Mouse (Mus musculus): ENCODE results near the gene Irgq.
"Not testable (repeated sequence)": the region's sequence is repeated elsewhere in the genome, so short reads cannot be mapped to it uniquely, and the experiment has no call there.

Irgq gene

GRCm38 (mm10) chr7:24530062-24530931, at the start of gene Irgq:
Gene Irgq, plus strand, starts transcription at chr7:24530689.
- peak; percentile 98 to 99 for DNase-seq (ENCODE audit: low spot score in 2 of 2)

GRCm38 (mm10) chr7:24480986-24481473, 49.5 kb upstream of the Irgq start:
- DNase-seq (ENCODE audit: low spot score in 2 of 2): no peak

GRCm38 (mm10) chr7:24481474-24482207, 48.8 kb upstream of the Irgq start, which contains the start of gene Cadm4:
Gene Cadm4, plus strand, starts transcription at chr7:24482023.
- peak; percentile 82 to 93 for DNase-seq (ENCODE audit: low spot score in 2 of 2)

GRCm38 (mm10) chr7:24482208-24483020, 48.1 kb upstream of the Irgq start:
- DNase-seq (ENCODE audit: low spot score in 2 of 2): no peak

GRCm38 (mm10) chr7:24483291-24483690, 47.2 kb upstream of the Irgq start:
- not testable (repeated sequence) for DNase-seq (ENCODE audit: low spot score in 2 of 2)

GRCm38 (mm10) chr7:24485481-24485880, 45.0 kb upstream of the Irgq start:
- no peak for DNase-seq (ENCODE audit: low spot score in 2 of 2)

GRCm38 (mm10) chr7:24486654-24487130, 43.8 kb upstream of the Irgq start:
- no peak for DNase-seq (ENCODE audit: low spot score in 2 of 2)

GRCm38 (mm10) chr7:24487403-24487802, 43.1 kb upstream of the Irgq start:
- no peak for DNase-seq (ENCODE audit: low spot score in 2 of 2)

GRCm38 (mm10) chr7:24488303-24488702, 42.2 kb upstream of the Irgq start:
- no peak for DNase-seq (ENCODE audit: low spot score in 2 of 2)

- no peak for DNase-seq (ENCODE audit: low spot score in 2 of 2)
Observed at GRCm38 (mm10) chr7:24499856-24500577, 30.5 kb upstream of the Irgq start.

GRCm38 (mm10) chr7:24500929-24501328, 29.6 kb upstream of the Irgq start:
- DNase-seq (ENCODE audit: low spot score in 2 of 2): peak in 1 of 2 experiments; percentile 49

GRCm38 (mm10) chr7:24501492-24501891, 29.0 kb upstream of the Irgq start:
- peak; percentile 39 to 58 for DNase-seq (ENCODE audit: low spot score in 2 of 2)

GRCm38 (mm10) chr7:24504004-24504403, 26.5 kb upstream of the Irgq start:
- DNase-seq (ENCODE audit: low spot score in 2 of 2): no peak

GRCm38 (mm10) chr7:24504868-24505267, 25.6 kb upstream of the Irgq start:
- DNase-seq (ENCODE audit: low spot score in 2 of 2): no peak

- DNase-seq (ENCODE audit: low spot score in 2 of 2): no peak
Observed at GRCm38 (mm10) chr7:24505447-24506064, 24.9 kb upstream of the Irgq start.

GRCm38 (mm10) chr7:24506065-24506459, 24.4 kb upstream of the Irgq start:
- no peak for DNase-seq (ENCODE audit: low spot score in 2 of 2)

GRCm38 (mm10) chr7:24506476-24506837, 24.0 kb upstream of the Irgq start:
- no peak for DNase-seq (ENCODE audit: low spot score in 2 of 2)

- peak; percentile 37 to 55 for DNase-seq (ENCODE audit: low spot score in 2 of 2)
Observed at GRCm38 (mm10) chr7:24506838-24507725, 23.4 kb upstream of the Irgq start, which contains the start of gene Zfp428. Gene Zfp428, plus strand, starts transcription at chr7:24507006.

- no peak for DNase-seq (ENCODE audit: low spot score in 2 of 2)
Observed at GRCm38 (mm10) chr7:24507726-24508114, 22.8 kb upstream of the Irgq start.

Measured in thymus, postnatal 10 days (tissue).